ENCODE assay signal across 9 mouse cellular contexts in the genomic region with DNA sequence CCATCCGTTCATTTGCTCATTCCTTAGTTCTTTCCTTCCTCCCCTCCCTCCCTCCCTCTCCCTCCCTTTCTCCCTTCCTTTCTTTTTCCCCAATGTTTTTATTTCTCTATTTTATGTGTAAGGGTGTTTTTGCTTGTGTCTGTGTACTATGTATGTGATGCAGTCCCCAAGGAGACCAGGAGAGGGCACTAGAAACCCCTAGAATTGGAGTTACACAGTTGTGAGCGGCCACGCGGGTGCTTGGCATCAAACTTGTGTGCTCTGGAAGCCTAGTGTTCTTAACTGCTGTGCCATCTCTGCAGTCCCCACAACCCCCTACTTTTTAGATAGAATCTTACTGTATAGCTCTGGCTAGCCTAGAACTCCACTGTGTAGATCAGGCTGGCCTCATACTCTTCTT. TPM values are rescaled to one million over a fixed set of nuclear protein-coding genes. Genes with fewer than 3 reads are reported as not detected.
DNase-seq lines count a peak whose midpoint lies in the region; ATAC-seq lines count a peak whose summit lies in the region.
"Had no signal": no experiment of that assay in that cellular context is flagged by ENCODE, and none has a peak within 500 bp of the region (broad histone marks: within the 10 kb centered on the region; RNA-seq: fewer than 3 reads in every experiment).

No protein-coding gene starts in this region.

- no peaks in the 10 kb centered on the region for H3K4me1 ChIP-seq in neural tube, embryonic 15.5 days
- H3K4me1 ChIP-seq: neural tube, embryonic 12.5 days had no signal

- WGBS in neural tube, embryonic 15.5 days = 67% methylated on average over 4 of the region's 4 CpGs

- H3K27me3 ChIP-seq in neural tube, embryonic 15.5 days (replicated peaks) = no peaks in the 10 kb centered on the region
- H3K27me3 ChIP-seq: neural tube, embryonic 12.5 days had no signal

- H3K4me3 ChIP-seq in neural tube, embryonic 15.5 days (replicated peaks) = no peak overlapping the region
- H3K4me3 ChIP-seq: neural tube, embryonic 12.5 days had no signal

- peak; percentile 4 to 35 for DNase-seq in cerebellum, postnatal 14 days
- DNase-seq in cerebellum, adult 11 months = no peak
- peak; percentile 19 for DNase-seq in neural tube, embryonic 10.5 days (ENCODE audit: extremely low spot score, low spot score)
- peak; percentile 4 to 41 for DNase-seq in kidney, adult 8-10 months
- peak; percentile 32 for DNase-seq in testis, postnatal 14 days (ENCODE audit: low spot score)
- DNase-seq in left cerebral cortex, adult 8-10 months (ENCODE audit: low spot score in 2 of 2) = no peak
- DNase-seq in cerebellum, adult 8-10 months = no peak

- peaks cover 12% of the 10 kb centered on the region for H3K9me3 ChIP-seq in neural tube, embryonic 15.5 days (replicated peaks)

- H3K27ac ChIP-seq in neural tube, embryonic 15.5 days (replicated peaks) = no peak overlapping the region
- H3K27ac ChIP-seq: neural tube, embryonic 12.5 days had no signal

- ATAC-seq in neural tube, embryonic 15.5 days (ENCODE audit: low FRiP score) = no peak

- H3K4me2 ChIP-seq in neural tube, embryonic 15.5 days = no peak overlapping the region
- H3K4me2 ChIP-seq: neural tube, embryonic 12.5 days had no signal

- no peaks in the 10 kb centered on the region for H3K36me3 ChIP-seq in neural tube, embryonic 15.5 days
- H3K36me3 ChIP-seq: neural tube, embryonic 12.5 days had no signal

- H3K9ac ChIP-seq in neural tube, embryonic 15.5 days (replicated peaks) = no peak overlapping the region
- H3K9ac ChIP-seq: neural tube, embryonic 12.5 days had no signal

RNA-seq across cellular contexts. Expression of gene Bcas2, which starts 52.3 kb away (rescaled TPM):
- polyA plus RNA-seq in neural tube, embryonic 15.5 days (2015; fragmentation: Nextera tagmentation; extraction: Ambion mirVana) = 196 and 199 TPM in 2 replicates
- 10 to 100 TPM; 60.2 to 73.7 (median 70.6) TPM for total RNA-seq in left cerebral cortex, adult 8-10 months (2022)

RNA-seq across cellular contexts. Expression of gene Trim33, which starts 55.3 kb away (rescaled TPM):
- polyA plus RNA-seq in neural tube, embryonic 15.5 days (2015; fragmentation: Nextera tagmentation; extraction: Ambion mirVana) = 20.6 and 26.9 TPM in 2 replicates
- 10 to 100 TPM; 46.9 to 57.8 (median 51.7) TPM for total RNA-seq in left cerebral cortex, adult 8-10 months (2022)

Comparison
In these comparisons a context has a peak if more than half of its experiments do, and no peak if none do; other contexts are left out.
1. DNase-seq: peak in cerebellum, postnatal 14 days (2 of 2), neural tube, embryonic 10.5 days (single experiment), kidney, adult 8-10 months (2 of 2) and testis, postnatal 14 days (single experiment); none in cerebellum, adult 11 months (single experiment), left cerebral cortex, adult 8-10 months (0 of 2) and cerebellum, adult 8-10 months (single experiment).